Mouse (Mus musculus) liver, postnatal 0 days (tissue): Measurements from ENCODE around the gene Gm16181.

Experiments used
- CTCF ChIP-seq: sonication (generic); IDR thresholded peaks from 2 replicates; pipeline ENCODE4 v1.5.1; 2016; ENCODE audit warnings: antibody characterized with exemption, low read depth
- EP300 ChIP-seq: IDR thresholded peaks from 2 replicates; pipeline ENCODE4 v1.6.1; 2016; ENCODE audit warnings: antibody characterized with exemption, low read depth, mild to moderate bottlenecking

DNA sequence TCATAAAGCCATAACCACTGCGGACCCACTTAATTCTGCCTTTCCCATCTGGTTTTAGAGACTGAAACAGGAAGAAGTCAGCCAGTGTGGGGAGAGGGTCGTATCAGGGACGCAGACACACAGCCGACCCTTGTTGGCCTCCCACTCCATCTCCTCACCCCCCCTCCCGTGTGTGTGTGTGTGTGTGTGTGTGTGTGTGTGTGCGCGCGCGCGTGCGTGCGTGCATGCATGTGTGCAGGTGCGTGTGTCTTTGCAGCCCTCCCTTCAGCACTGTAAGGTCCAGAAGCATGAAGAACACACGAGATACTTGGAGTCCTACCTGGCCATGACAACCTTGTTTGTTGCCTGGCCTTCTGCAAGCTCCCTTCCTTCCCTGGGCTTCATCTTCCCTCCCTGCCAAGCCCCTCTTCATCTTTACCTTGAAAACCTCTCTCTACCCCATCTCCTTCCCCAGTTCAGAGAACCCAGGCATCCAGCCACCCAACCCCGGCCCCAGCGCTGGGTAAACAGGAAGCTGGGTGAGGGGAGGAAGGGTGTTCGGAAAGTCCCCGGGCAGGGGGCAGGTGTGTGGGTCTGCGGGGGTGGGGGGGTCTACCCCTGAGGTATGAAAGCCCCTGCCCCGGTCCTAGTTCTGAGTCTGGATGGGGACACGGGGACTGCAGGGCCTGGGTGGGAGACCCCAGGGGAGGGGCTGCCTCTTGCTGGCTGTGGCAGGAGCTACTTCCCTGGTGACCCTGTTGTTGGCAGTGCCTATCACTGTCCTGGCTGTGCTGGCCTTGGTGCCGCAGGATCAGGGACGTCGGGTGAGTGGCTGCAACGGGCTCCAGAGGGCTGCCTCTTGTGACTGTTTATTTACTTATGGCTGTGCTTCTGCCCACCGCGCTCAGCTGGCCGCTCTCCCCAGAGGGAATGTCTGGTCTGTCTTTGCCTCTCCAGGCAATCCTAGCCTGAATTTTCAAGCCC lies 26.5 kb upstream of the Gm16181 start, which contains the start of gene Ltb:
- TF ChIP-seq CTCF (no peak), EP300 (no peak)
